Mouse (Mus musculus): ENCODE measurements at regions not wholly inside any gene's neighbourhood (a gene's known extent, or its start where the extent isn't known, plus 50 kb on each side); places are given as distances from the start of the nearest gene placed in this dataset.

- 56% methylated on average over 3 of the region's 3 CpGs for WGBS
- H3K4me1 ChIP-seq (replicated peaks; ENCODE audit: control insufficient read depth, insufficient read depth, low read length): no peaks in the 10 kb centered on the region
- no peaks in the 10 kb centered on the region for H3K36me3 ChIP-seq (ENCODE audit: control insufficient read depth, insufficient read depth)
- H3K4me2 ChIP-seq (ENCODE audit: low read length): no peak overlapping the region
- ATAC-seq: no peak
- no peak overlapping the region for H3K27ac ChIP-seq (ENCODE audit: low read length)
- H3K9ac ChIP-seq (replicated peaks; ENCODE audit: low read depth, low read length): no peak overlapping the region
- no peaks in the 10 kb centered on the region for H3K27me3 ChIP-seq (replicated peaks; ENCODE audit: control insufficient read depth, insufficient read depth, low read length)
- H3K4me3 ChIP-seq (replicated peaks; ENCODE audit: low read length): no peak overlapping the region
- no peaks in the 10 kb centered on the region for H3K9me3 ChIP-seq (ENCODE audit: control insufficient read depth, low read length)
Observed at GRCm38 (mm10) chr13:119242358-119242757, 186.0 kb upstream of the Paip1 start.

- no peak overlapping the region for H3K27ac ChIP-seq (ENCODE audit: low read length)
- H3K9me3 ChIP-seq (ENCODE audit: control insufficient read depth, low read length): no peaks in the 10 kb centered on the region
- no peak overlapping the region for H3K9ac ChIP-seq (replicated peaks; ENCODE audit: low read depth, low read length)
- 78% methylated on average over 2 of the region's 2 CpGs for WGBS
- H3K36me3 ChIP-seq (ENCODE audit: control insufficient read depth, insufficient read depth): no peaks in the 10 kb centered on the region
- H3K27me3 ChIP-seq (replicated peaks; ENCODE audit: control insufficient read depth, insufficient read depth, low read length): no peaks in the 10 kb centered on the region
- no peak overlapping the region for H3K4me3 ChIP-seq (replicated peaks; ENCODE audit: low read length)
- H3K4me1 ChIP-seq (replicated peaks; ENCODE audit: control insufficient read depth, insufficient read depth, low read length): no peaks in the 10 kb centered on the region
- H3K4me2 ChIP-seq (ENCODE audit: low read length): no peak overlapping the region
- no peak for ATAC-seq
Observed at GRCm38 (mm10) chr13:119247101-119247500, 181.3 kb upstream of the Paip1 start.

GRCm38 (mm10) chr13:119252006-119252405 is 176.4 kb upstream of the Paip1 start:
- H3K4me1 ChIP-seq (replicated peaks; ENCODE audit: control insufficient read depth, insufficient read depth, low read length): no peaks in the 10 kb centered on the region
- no peak for ATAC-seq
- H3K9me3 ChIP-seq (ENCODE audit: control insufficient read depth, low read length): no peaks in the 10 kb centered on the region
- WGBS: 83% methylated on average over 2 of the region's 2 CpGs
- no peaks in the 10 kb centered on the region for H3K27me3 ChIP-seq (replicated peaks; ENCODE audit: control insufficient read depth, insufficient read depth, low read length)
- no peak overlapping the region for H3K4me3 ChIP-seq (replicated peaks; ENCODE audit: low read length)
- no peak overlapping the region for H3K27ac ChIP-seq (ENCODE audit: low read length)
- H3K9ac ChIP-seq (replicated peaks; ENCODE audit: low read depth, low read length): no peak overlapping the region
- no peak overlapping the region for H3K4me2 ChIP-seq (ENCODE audit: low read length)
- no peaks in the 10 kb centered on the region for H3K36me3 ChIP-seq (ENCODE audit: control insufficient read depth, insufficient read depth)

- H3K27me3 ChIP-seq (replicated peaks; ENCODE audit: control insufficient read depth, insufficient read depth, low read length): no peaks in the 10 kb centered on the region
- H3K4me3 ChIP-seq (replicated peaks; ENCODE audit: low read length): no peak overlapping the region
- H3K4me1 ChIP-seq (replicated peaks; ENCODE audit: control insufficient read depth, insufficient read depth, low read length): no peaks in the 10 kb centered on the region
- H3K27ac ChIP-seq (ENCODE audit: low read length): no peak overlapping the region
- no peak overlapping the region for H3K9ac ChIP-seq (replicated peaks; ENCODE audit: low read depth, low read length)
- 52% methylated on average over 6 of the region's 6 CpGs for WGBS
- no peak for ATAC-seq
- no peak overlapping the region for H3K4me2 ChIP-seq (ENCODE audit: low read length)
- no peaks in the 10 kb centered on the region for H3K9me3 ChIP-seq (ENCODE audit: control insufficient read depth, low read length)
- no peaks in the 10 kb centered on the region for H3K36me3 ChIP-seq (ENCODE audit: control insufficient read depth, insufficient read depth)
Observed at GRCm38 (mm10) chr13:119256350-119256749, 172.1 kb upstream of the Paip1 start.

- WGBS: 72% methylated on average over 9 of the region's 9 CpGs
- ATAC-seq: no peak
- H3K9ac ChIP-seq (replicated peaks; ENCODE audit: low read depth, low read length): no peak overlapping the region
Observed at GRCm38 (mm10) chr13:119258515-119258914, 169.9 kb upstream of the Paip1 start.

GRCm38 (mm10) chr13:119263561-119263960 is 164.8 kb upstream of the Paip1 start:
- WGBS: 68% methylated on average over 2 of the region's 2 CpGs
- Histone ChIP-seq H3K9ac (replicated peaks; ENCODE audit: low read depth, low read length) (no peak overlapping the region), H3K36me3 (ENCODE audit: control insufficient read depth, insufficient read depth) (no peaks in the 10 kb centered on the region), H3K4me2 (ENCODE audit: low read length) (no peak overlapping the region), H3K4me3 (replicated peaks; ENCODE audit: low read length) (no peak overlapping the region), H3K27me3 (replicated peaks; ENCODE audit: control insufficient read depth, insufficient read depth, low read length) (no peaks in the 10 kb centered on the region), H3K27ac (ENCODE audit: low read length) (no peak overlapping the region), H3K4me1 (replicated peaks; ENCODE audit: control insufficient read depth, insufficient read depth, low read length) (no peaks in the 10 kb centered on the region), H3K9me3 (ENCODE audit: control insufficient read depth, low read length) (no peaks in the 10 kb centered on the region)
- ATAC-seq: no peak

More at GRCm38 (mm10) chr13:119258515-119258914, 169.9 kb upstream of the Paip1 start:
- H3K4me3 ChIP-seq (replicated peaks; ENCODE audit: low read length): no peak overlapping the region
- no peak overlapping the region for H3K4me2 ChIP-seq (ENCODE audit: low read length)
- H3K36me3 ChIP-seq (ENCODE audit: control insufficient read depth, insufficient read depth): no peaks in the 10 kb centered on the region
- H3K9me3 ChIP-seq (ENCODE audit: control insufficient read depth, low read length): no peaks in the 10 kb centered on the region
- no peak overlapping the region for H3K27ac ChIP-seq (ENCODE audit: low read length)
- H3K4me1 ChIP-seq (replicated peaks; ENCODE audit: control insufficient read depth, insufficient read depth, low read length): no peaks in the 10 kb centered on the region
- no peaks in the 10 kb centered on the region for H3K27me3 ChIP-seq (replicated peaks; ENCODE audit: control insufficient read depth, insufficient read depth, low read length)

- Histone ChIP-seq H3K4me2 (ENCODE audit: low read length) (no peak overlapping the region), H3K9ac (replicated peaks; ENCODE audit: low read depth, low read length) (no peak overlapping the region), H3K9me3 (ENCODE audit: control insufficient read depth, low read length) (no peaks in the 10 kb centered on the region), H3K27me3 (replicated peaks; ENCODE audit: control insufficient read depth, insufficient read depth, low read length) (no peaks in the 10 kb centered on the region), H3K4me1 (replicated peaks; ENCODE audit: control insufficient read depth, insufficient read depth, low read length) (no peaks in the 10 kb centered on the region), H3K27ac (ENCODE audit: low read length) (no peak overlapping the region), H3K4me3 (replicated peaks; ENCODE audit: low read length) (no peak overlapping the region), H3K36me3 (ENCODE audit: control insufficient read depth, insufficient read depth) (no peaks in the 10 kb centered on the region)
- WGBS: 93% methylated on average over 4 of the region's 4 CpGs
- no peak for ATAC-seq
Observed at GRCm38 (mm10) chr13:119267608-119268300, 160.6 kb upstream of the Paip1 start.

GRCm38 (mm10) chr13:119268301-119268675 is 160.1 kb upstream of the Paip1 start:
- Histone ChIP-seq H3K27me3 (replicated peaks; ENCODE audit: control insufficient read depth, insufficient read depth, low read length) (no peaks in the 10 kb centered on the region), H3K4me3 (replicated peaks; ENCODE audit: low read length) (no peak overlapping the region), H3K9ac (replicated peaks; ENCODE audit: low read depth, low read length) (no peak overlapping the region), H3K4me1 (replicated peaks; ENCODE audit: control insufficient read depth, insufficient read depth, low read length) (no peaks in the 10 kb centered on the region), H3K4me2 (ENCODE audit: low read length) (no peak overlapping the region), H3K27ac (ENCODE audit: low read length) (no peak overlapping the region), H3K9me3 (ENCODE audit: control insufficient read depth, low read length) (no peaks in the 10 kb centered on the region), H3K36me3 (ENCODE audit: control insufficient read depth, insufficient read depth) (no peaks in the 10 kb centered on the region)
- no peak for ATAC-seq
- WGBS: 92% methylated on average over 10 of the region's 10 CpGs

GRCm38 (mm10) chr13:119275500-119275899 is 152.9 kb upstream of the Paip1 start:
- H3K27me3 ChIP-seq (replicated peaks; ENCODE audit: control insufficient read depth, insufficient read depth, low read length): no peaks in the 10 kb centered on the region
- H3K36me3 ChIP-seq (ENCODE audit: control insufficient read depth, insufficient read depth): no peaks in the 10 kb centered on the region
- H3K4me1 ChIP-seq (replicated peaks; ENCODE audit: control insufficient read depth, insufficient read depth, low read length): no peaks in the 10 kb centered on the region
- H3K9ac ChIP-seq (replicated peaks; ENCODE audit: low read depth, low read length): no peak overlapping the region
- H3K9me3 ChIP-seq (ENCODE audit: control insufficient read depth, low read length): no peaks in the 10 kb centered on the region
- 90% methylated on average over 4 of the region's 4 CpGs for WGBS
- ATAC-seq: no peak
- no peak overlapping the region for H3K4me3 ChIP-seq (replicated peaks; ENCODE audit: low read length)
- no peak overlapping the region for H3K4me2 ChIP-seq (ENCODE audit: low read length)
- no peak overlapping the region for H3K27ac ChIP-seq (ENCODE audit: low read length)

Data from forebrain, embryonic 16.5 days (tissue).